Mouse (Mus musculus) gastrocnemius, postnatal 36 days (tissue): ENCODE measurements around the gene Tcf21. TPM values are rescaled to one million over a fixed set of nuclear protein-coding genes. Genes with fewer than 3 reads are reported as not detected.

Experiments used
- DNase-seq, 2 experiments: peaks; one replicate each; pipeline ENCODE4 v3.0.0; 2022
- intact Hi-C: fragments of 180-260 bp; cut with DNase I; formaldehyde crosslinking; loops from one replicate; pipeline ENCODE4 v1.15.1; 2025
- long read RNA-seq, 2 experiments: library from polyadenylated mRNA; stranded (forward); transcript quantifications; one replicate each; pipeline ENCODE4 v2.0.0; 2021
- total RNA-seq, 2 experiments: library from RNA; stranded (reverse); gene quantifications; 2 replicates each; pipeline ENCODE4 v1.2.3; 2021

The Tcf21 gene
- total RNA-seq: not detected
- long read RNA-seq, experiment 1: 0 reads
- long read RNA-seq, experiment 2: 0 reads

GRCm38 (mm10) chr10:22819871-22820590 lies at the start of gene Tcf21:
Gene Tcf21 (minus strand): TSS chr10:22820174.
- intact Hi-C loops: no loop called here
- DNase-seq: no peak

- DNase-seq: no peak
- intact Hi-C loops: no loop called here
Measured at GRCm38 (mm10) chr10:22868386-22868918, 48.5 kb upstream of the Tcf21 start.

- DNase-seq: no peak
- intact Hi-C loops: no loop called here
Measured at GRCm38 (mm10) chr10:22867210-22867609, 47.2 kb upstream of the Tcf21 start.

- no peak for DNase-seq
- intact Hi-C loops: no loop called here
Measured at GRCm38 (mm10) chr10:22858111-22858510, 38.1 kb upstream of the Tcf21 start.

GRCm38 (mm10) chr10:22854330-22854729 lies 34.4 kb upstream of the Tcf21 start:
- intact Hi-C loops: no loop called here
- DNase-seq: no peak

- no peak for DNase-seq
- intact Hi-C loops: no loop called here
Measured at GRCm38 (mm10) chr10:22845351-22845750, 25.4 kb upstream of the Tcf21 start.

- intact Hi-C loops: no loop called here
Measured at GRCm38 (mm10) chr10:22844731-22845130, 24.8 kb upstream of the Tcf21 start.

GRCm38 (mm10) chr10:22843440-22844361 lies 23.7 kb upstream of the Tcf21 start:
- no peak for DNase-seq
- intact Hi-C loops: no loop called here

More at GRCm38 (mm10) chr10:22844731-22845130, 24.8 kb upstream of the Tcf21 start:
- no peak for DNase-seq

GRCm38 (mm10) chr10:22842781-22843439 lies 22.9 kb upstream of the Tcf21 start:
- intact Hi-C loops: no loop called here
- DNase-seq: no peak

GRCm38 (mm10) chr10:22842113-22842512 lies 22.1 kb upstream of the Tcf21 start:
- intact Hi-C loops: no loop called here
- DNase-seq: no peak

- intact Hi-C loops: no loop called here
- no peak for DNase-seq
Measured at GRCm38 (mm10) chr10:22826244-22826643, 6.3 kb upstream of the Tcf21 start.

- intact Hi-C loops: no loop called here
- DNase-seq: no peak
Measured at GRCm38 (mm10) chr10:22822896-22823295, 2.9 kb upstream of the Tcf21 start.

- intact Hi-C loops: no loop called here
- DNase-seq: no peak
Measured at GRCm38 (mm10) chr10:22822486-22822885, 2.5 kb upstream of the Tcf21 start.

- DNase-seq: no peak
- intact Hi-C loops: no loop called here
Measured at GRCm38 (mm10) chr10:22821709-22822108, 1.7 kb upstream of the Tcf21 start.

- no peak for DNase-seq
- intact Hi-C loops: no loop called here
Measured at GRCm38 (mm10) chr10:22821267-22821666, 1.3 kb upstream of the Tcf21 start.

- intact Hi-C loops: no loop called here
Measured at GRCm38 (mm10) chr10:22820841-22821240, 867 bp upstream of the Tcf21 start.

GRCm38 (mm10) chr10:22819239-22819870 lies 619 bp downstream of the Tcf21 start:
- no peak for DNase-seq
- intact Hi-C loops: no loop called here

More at GRCm38 (mm10) chr10:22820841-22821240, 867 bp upstream of the Tcf21 start:
- no peak for DNase-seq

GRCm38 (mm10) chr10:22818600-22819238 lies 1.3 kb downstream of the Tcf21 start:
- DNase-seq: no peak
- intact Hi-C loops: no loop called here

GRCm38 (mm10) chr10:22817976-22818375 lies 2.0 kb downstream of the Tcf21 start:
- no peak for DNase-seq
- intact Hi-C loops: no loop called here

GRCm38 (mm10) chr10:22817561-22817960 lies 2.4 kb downstream of the Tcf21 start:
- intact Hi-C loops: no loop called here
- DNase-seq: no peak
